Mouse (Mus musculus): ENCODE measurements around the gene Rbm20.

DNA sequence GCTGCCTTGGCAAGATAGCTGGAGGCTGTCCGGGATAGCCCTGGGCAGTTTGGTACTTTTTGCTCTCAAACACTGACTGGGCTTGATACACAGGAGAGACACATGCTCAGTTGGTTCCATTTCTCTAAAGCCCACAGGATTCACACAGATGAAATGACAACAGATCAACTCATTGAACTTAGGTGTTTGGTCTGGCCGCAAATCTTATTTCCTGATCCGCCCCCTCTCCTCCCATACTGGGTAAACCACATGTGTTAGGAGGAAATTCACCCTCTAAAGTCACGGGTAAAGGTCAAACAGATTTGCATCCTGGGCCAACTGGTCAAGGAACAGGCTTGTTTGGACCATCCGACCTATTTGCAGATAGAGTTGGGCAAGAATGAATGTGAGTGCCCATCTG, 212.4 kb downstream of the Rbm20 start:
- TF ChIP-seq E2F4 (IDR thresholded peaks at IDR 0.05; ENCODE audit: insufficient replicate concordance, low read depth, low read length) (no peak), MXI1 (IDR thresholded peaks at IDR 0.05; ENCODE audit: low read depth, low read length) (no peak), MAX (IDR thresholded peaks at IDR 0.05; ENCODE audit: low read length) (no peak), NRF1 (IDR thresholded peaks at IDR 0.05; ENCODE audit: low read depth, low read length) (no peak), CTCF (conservative IDR thresholded peaks at IDR 0.05 in 1 of 2, IDR thresholded peaks at IDR 0.05 in 1 of 2; ENCODE audit: low read depth in 2 of 2, low read length in 2 of 2) (no peak), BHLHE40 (IDR thresholded peaks at IDR 0.05; ENCODE audit: low read depth, low read length) (peak; percentile 30; the same call in 1 of the 2 replicates), CHD1 (IDR thresholded peaks at IDR 0.05; ENCODE audit: low read depth, low read length) (no peak), POLR2A (IDR thresholded peaks at IDR 0.05; ENCODE audit: low read depth, low read length) (no peak)

All from CH12.LX (cell line).